Mouse (Mus musculus): Measurements from ENCODE around the gene Reep1. TPM values are rescaled to one million over a fixed set of nuclear protein-coding genes. Genes with fewer than 3 reads are reported as not detected.

The Reep1 gene
- polyA plus RNA-seq (2015; fragmentation: Nextera tagmentation; extraction: Ambion mirVana): 13.1 and 13.9 TPM in 2 replicates

- no peak within 1 kb of the TSS for H3K27ac ChIP-seq
- H3K27me3 ChIP-seq: peaks cover 42% of the 10 kb centered on the region
- H3K9ac ChIP-seq: peak within 1 kb of the TSS; percentile 76
- H3K4me1 ChIP-seq: peaks cover 12% of the 10 kb centered on the region
- H3K36me3 ChIP-seq: no peaks in the 10 kb centered on the region
- peak within 1 kb of the TSS; percentile 96 for H3K4me2 ChIP-seq (replicated peaks)
- H3K4me3 ChIP-seq: peak within 1 kb of the TSS; percentile 64
- WGBS: under 1% methylated on average over 76 of the region's 91 CpGs
- H3K9me3 ChIP-seq: no peaks in the 10 kb centered on the region
- peak; percentile 85 for ATAC-seq (ENCODE audit: low FRiP score, low read depth)
Measured at GRCm38 (mm10) chr6:71707511-71708501, at the start of gene Reep1. Gene Reep1, plus strand, starts transcription at chr6:71707561.

GRCm38 (mm10) chr6:71658290-71658689 is 49.1 kb upstream of the Reep1 start:
- no peaks in the 10 kb centered on the region for H3K9me3 ChIP-seq
- no peak overlapping the region for H3K4me3 ChIP-seq
- WGBS: 53% methylated on average over 2 of the region's 2 CpGs

GRCm38 (mm10) chr6:71664511-71664910 is 42.9 kb upstream of the Reep1 start:
- Histone ChIP-seq H3K27me3 (no peaks in the 10 kb centered on the region), H3K4me1 (no peaks in the 10 kb centered on the region), H3K4me3 (no peak overlapping the region), H3K4me2 (replicated peaks) (no peak overlapping the region), H3K9me3 (no peaks in the 10 kb centered on the region), H3K27ac (no peak overlapping the region), H3K36me3 (no peaks in the 10 kb centered on the region), H3K9ac (no peak overlapping the region)
- no peak for ATAC-seq (ENCODE audit: low FRiP score, low read depth)
- 62% methylated on average over 1 of the region's 1 CpGs for WGBS

More at GRCm38 (mm10) chr6:71658290-71658689, 49.1 kb upstream of the Reep1 start:
- H3K27me3 ChIP-seq: no peaks in the 10 kb centered on the region
- no peak overlapping the region for H3K27ac ChIP-seq
- H3K9ac ChIP-seq: no peak overlapping the region
- H3K36me3 ChIP-seq: no peaks in the 10 kb centered on the region
- H3K4me1 ChIP-seq: no peaks in the 10 kb centered on the region
- no peak for ATAC-seq (ENCODE audit: low FRiP score, low read depth)
- H3K4me2 ChIP-seq (replicated peaks): no peak overlapping the region

- no peaks in the 10 kb centered on the region for H3K4me1 ChIP-seq
- H3K4me2 ChIP-seq (replicated peaks): no peak overlapping the region
- no peak for ATAC-seq (ENCODE audit: low FRiP score, low read depth)
- H3K4me3 ChIP-seq: no peak overlapping the region
- no peak overlapping the region for H3K9ac ChIP-seq
- H3K27ac ChIP-seq: no peak overlapping the region
- H3K36me3 ChIP-seq: no peaks in the 10 kb centered on the region
- WGBS: 58% methylated on average over 2 of the region's 2 CpGs
- H3K27me3 ChIP-seq: no peaks in the 10 kb centered on the region
- no peaks in the 10 kb centered on the region for H3K9me3 ChIP-seq
Measured at GRCm38 (mm10) chr6:71673166-71673565, 34.2 kb upstream of the Reep1 start.

- ATAC-seq (ENCODE audit: low FRiP score, low read depth): no peak
- WGBS: 60% methylated on average over 7 of the region's 7 CpGs
Measured at GRCm38 (mm10) chr6:71678891-71679290, 28.5 kb upstream of the Reep1 start.

GRCm38 (mm10) chr6:71695150-71695549 is 12.2 kb upstream of the Reep1 start:
- Histone ChIP-seq H3K4me3 (no peak overlapping the region), H3K4me1 (no peaks in the 10 kb centered on the region), H3K36me3 (no peaks in the 10 kb centered on the region), H3K9ac (no peak overlapping the region), H3K4me2 (replicated peaks) (no peak overlapping the region), H3K9me3 (no peaks in the 10 kb centered on the region), H3K27ac (no peak overlapping the region), H3K27me3 (no peaks in the 10 kb centered on the region)
- ATAC-seq (ENCODE audit: low FRiP score, low read depth): no peak
- WGBS: 100% methylated on average over 2 of the region's 2 CpGs

More at GRCm38 (mm10) chr6:71678891-71679290, 28.5 kb upstream of the Reep1 start:
- Histone ChIP-seq H3K4me3 (no peak overlapping the region), H3K27ac (no peak overlapping the region), H3K9ac (no peak overlapping the region), H3K27me3 (no peaks in the 10 kb centered on the region), H3K9me3 (no peaks in the 10 kb centered on the region), H3K4me2 (replicated peaks) (no peak overlapping the region), H3K36me3 (no peaks in the 10 kb centered on the region), H3K4me1 (no peaks in the 10 kb centered on the region)

GRCm38 (mm10) chr6:71695599-71695998 is 11.8 kb upstream of the Reep1 start:
- no peak for ATAC-seq (ENCODE audit: low FRiP score, low read depth)
- Histone ChIP-seq H3K9me3 (no peaks in the 10 kb centered on the region), H3K27me3 (no peaks in the 10 kb centered on the region), H3K9ac (no peak overlapping the region), H3K4me3 (no peak overlapping the region), H3K36me3 (no peaks in the 10 kb centered on the region), H3K27ac (no peak overlapping the region), H3K4me2 (replicated peaks) (no peak overlapping the region), H3K4me1 (no peaks in the 10 kb centered on the region)
- WGBS: 33% methylated on average over 3 of the region's 3 CpGs

GRCm38 (mm10) chr6:71706871-71707270 is 490 bp upstream of the Reep1 start:
- peaks cover 12% of the 10 kb centered on the region for H3K4me1 ChIP-seq
- no peak overlapping the region for H3K4me3 ChIP-seq
- 85% methylated on average over 12 of the region's 12 CpGs for WGBS

GRCm38 (mm10) chr6:71708528-71708927 is 1.2 kb downstream of the Reep1 start:
- Histone ChIP-seq H3K9ac (peak overlapping the region; percentile 76), H3K9me3 (no peaks in the 10 kb centered on the region), H3K4me1 (peaks cover 12% of the 10 kb centered on the region), H3K27ac (no peak overlapping the region), H3K4me2 (replicated peaks) (peak overlapping the region; percentile 96), H3K36me3 (no peaks in the 10 kb centered on the region), H3K27me3 (peaks cover 42% of the 10 kb centered on the region), H3K4me3 (peak overlapping the region; percentile 64)
- ATAC-seq (ENCODE audit: low FRiP score, low read depth): 0 out of 2 replicates have a peak, but pooled peaks have one; percentile 2
- WGBS: 13% methylated on average over 3 of the region's 3 CpGs

More at GRCm38 (mm10) chr6:71706871-71707270, 490 bp upstream of the Reep1 start:
- no peak for ATAC-seq (ENCODE audit: low FRiP score, low read depth)
- no peak overlapping the region for H3K27ac ChIP-seq
- peaks cover 42% of the 10 kb centered on the region for H3K27me3 ChIP-seq
- no peak overlapping the region for H3K9ac ChIP-seq
- H3K9me3 ChIP-seq: no peaks in the 10 kb centered on the region
- H3K4me2 ChIP-seq (replicated peaks): peak overlapping the region; percentile 96; the same call in 1 of the 2 replicates
- no peaks in the 10 kb centered on the region for H3K36me3 ChIP-seq

- Histone ChIP-seq H3K4me2 (replicated peaks) (no peak overlapping the region), H3K4me3 (no peak overlapping the region), H3K9me3 (no peaks in the 10 kb centered on the region), H3K27me3 (peaks cover 42% of the 10 kb centered on the region), H3K4me1 (peaks cover 17% of the 10 kb centered on the region), H3K9ac (no peak overlapping the region), H3K27ac (no peak overlapping the region), H3K36me3 (no peaks in the 10 kb centered on the region)
- 85% methylated on average over 3 of the region's 3 CpGs for WGBS
- no peak for ATAC-seq (ENCODE audit: low FRiP score, low read depth)
Measured at GRCm38 (mm10) chr6:71710323-71710722, 3.0 kb downstream of the Reep1 start.

GRCm38 (mm10) chr6:71711201-71711600 is 3.8 kb downstream of the Reep1 start:
- H3K9ac ChIP-seq: no peak overlapping the region
- peaks cover 41% of the 10 kb centered on the region for H3K27me3 ChIP-seq
- no peaks in the 10 kb centered on the region for H3K36me3 ChIP-seq
- H3K4me2 ChIP-seq (replicated peaks): no peak overlapping the region
- H3K4me1 ChIP-seq: peaks cover 25% of the 10 kb centered on the region
- H3K9me3 ChIP-seq: no peaks in the 10 kb centered on the region
- 88% methylated on average over 5 of the region's 5 CpGs for WGBS
- no peak for ATAC-seq (ENCODE audit: low FRiP score, low read depth)
- no peak overlapping the region for H3K4me3 ChIP-seq
- no peak overlapping the region for H3K27ac ChIP-seq

GRCm38 (mm10) chr6:71713532-71713931 is 6.2 kb downstream of the Reep1 start:
- peaks cover 19% of the 10 kb centered on the region for H3K4me1 ChIP-seq
- no peak for ATAC-seq (ENCODE audit: low FRiP score, low read depth)
- WGBS: 86% methylated on average over 2 of the region's 2 CpGs

More at GRCm38 (mm10) chr6:71713532-71713931, 6.2 kb downstream of the Reep1 start:
- no peak overlapping the region for H3K4me3 ChIP-seq
- H3K27ac ChIP-seq: no peak overlapping the region
- H3K27me3 ChIP-seq: peaks cover 17% of the 10 kb centered on the region
- H3K9ac ChIP-seq: no peak overlapping the region
- no peak overlapping the region for H3K4me2 ChIP-seq (replicated peaks)
- no peaks in the 10 kb centered on the region for H3K36me3 ChIP-seq
- H3K9me3 ChIP-seq: no peaks in the 10 kb centered on the region
